Mouse (Mus musculus): ENCODE data around the gene Iqsec1. TPM values are rescaled to one million over a fixed set of nuclear protein-coding genes. Genes with fewer than 3 reads are reported as not detected.

Gene Iqsec1
- polyA plus RNA-seq, 1 experiment = 90.9 TPM

- no peaks in the 10 kb centered on the region for H3K9me3 ChIP-seq
- no peaks in the 10 kb centered on the region for H3K27me3 ChIP-seq (replicated peaks)
- peaks cover 42% of the 10 kb centered on the region for H3K36me3 ChIP-seq (replicated peaks; ENCODE audit: low read length)
- peaks cover 94% of the 10 kb centered on the region for H3K4me1 ChIP-seq
- TF ChIP-seq GATA1 (IDR thresholded peaks at IDR 0.05; ENCODE audit: borderline replicate concordance, low read length) = no peak
- TF ChIP-seq FLI1 (IDR thresholded peaks at IDR 0.05; ENCODE audit: low read length) = no peak
- peak overlapping the region; percentile 10 for H3K4me3 ChIP-seq (replicated peaks)
Measured at GRCm38 (mm10) chr6:90621584-90621890, 366.9 kb downstream of the Iqsec1 start.

GRCm38 (mm10) chr6:90620791-90621583, 367.5 kb downstream of the Iqsec1 start:
- H3K4me1 ChIP-seq = peaks cover 97% of the 10 kb centered on the region
- H3K36me3 ChIP-seq (replicated peaks; ENCODE audit: low read length) = peaks cover 38% of the 10 kb centered on the region
- H3K4me3 ChIP-seq (replicated peaks) = peak overlapping the region; percentile 48
- H3K27me3 ChIP-seq (replicated peaks) = no peaks in the 10 kb centered on the region
- H3K9me3 ChIP-seq = no peaks in the 10 kb centered on the region
- TF ChIP-seq GATA1 (IDR thresholded peaks at IDR 0.05; ENCODE audit: borderline replicate concordance, low read length) (no peak), FLI1 (IDR thresholded peaks at IDR 0.05; ENCODE audit: low read length) (no peak)

- Histone ChIP-seq H3K9me3 (no peaks in the 10 kb centered on the region), H3K36me3 (replicated peaks; ENCODE audit: low read length) (peaks cover 31% of the 10 kb centered on the region), H3K4me1 (peaks cover 100% of the 10 kb centered on the region), H3K27me3 (replicated peaks) (no peaks in the 10 kb centered on the region), H3K4me3 (replicated peaks) (peak overlapping the region; percentile 89)
- TF ChIP-seq GATA1 (IDR thresholded peaks at IDR 0.05; ENCODE audit: borderline replicate concordance, low read length) = no peak
- TF ChIP-seq FLI1 (IDR thresholded peaks at IDR 0.05; ENCODE audit: low read length) = no peak
Measured at GRCm38 (mm10) chr6:90619936-90620335, 368.5 kb downstream of the Iqsec1 start.

- TF ChIP-seq GATA1 (IDR thresholded peaks at IDR 0.05; ENCODE audit: borderline replicate concordance, low read length) (no peak), FLI1 (IDR thresholded peaks at IDR 0.05; ENCODE audit: low read length) (no peak)
- Histone ChIP-seq H3K4me3 (replicated peaks) (peak overlapping the region; percentile 89), H3K9me3 (no peaks in the 10 kb centered on the region), H3K4me1 (peaks cover 100% of the 10 kb centered on the region), H3K27me3 (replicated peaks) (no peaks in the 10 kb centered on the region), H3K36me3 (replicated peaks; ENCODE audit: low read length) (peaks cover 33% of the 10 kb centered on the region)
Measured at GRCm38 (mm10) chr6:90618821-90619636, 369.5 kb downstream of the Iqsec1 start.

GRCm38 (mm10) chr6:90618274-90618673, 370.2 kb downstream of the Iqsec1 start:
- Histone ChIP-seq H3K9me3 (no peaks in the 10 kb centered on the region), H3K27me3 (replicated peaks) (no peaks in the 10 kb centered on the region), H3K36me3 (replicated peaks; ENCODE audit: low read length) (peaks cover 41% of the 10 kb centered on the region), H3K4me3 (replicated peaks) (peak overlapping the region; percentile 89), H3K4me1 (peaks cover 100% of the 10 kb centered on the region)
- TF ChIP-seq FLI1 (IDR thresholded peaks at IDR 0.05; ENCODE audit: low read length) (no peak), GATA1 (IDR thresholded peaks at IDR 0.05; ENCODE audit: borderline replicate concordance, low read length) (no peak)

- TF ChIP-seq GATA1 (IDR thresholded peaks at IDR 0.05; ENCODE audit: borderline replicate concordance, low read length) (no peak), FLI1 (IDR thresholded peaks at IDR 0.05; ENCODE audit: low read length) (no peak)
- peaks cover 100% of the 10 kb centered on the region for H3K4me1 ChIP-seq
- H3K27me3 ChIP-seq (replicated peaks) = no peaks in the 10 kb centered on the region
- no peaks in the 10 kb centered on the region for H3K9me3 ChIP-seq
- peaks cover 54% of the 10 kb centered on the region for H3K36me3 ChIP-seq (replicated peaks; ENCODE audit: low read length)
- peak overlapping the region; percentile 39 for H3K4me3 ChIP-seq (replicated peaks)
Measured at GRCm38 (mm10) chr6:90616481-90616880, 372.0 kb downstream of the Iqsec1 start.

GRCm38 (mm10) chr6:90615991-90616390, 372.5 kb downstream of the Iqsec1 start:
- no peak overlapping the region for H3K4me3 ChIP-seq (replicated peaks)
- H3K36me3 ChIP-seq (replicated peaks; ENCODE audit: low read length) = peaks cover 53% of the 10 kb centered on the region
- H3K4me1 ChIP-seq = peaks cover 100% of the 10 kb centered on the region
- TF ChIP-seq GATA1 (IDR thresholded peaks at IDR 0.05; ENCODE audit: borderline replicate concordance, low read length) = no peak
- TF ChIP-seq FLI1 (IDR thresholded peaks at IDR 0.05; ENCODE audit: low read length) = no peak
- H3K27me3 ChIP-seq (replicated peaks) = no peaks in the 10 kb centered on the region
- no peaks in the 10 kb centered on the region for H3K9me3 ChIP-seq

- peaks cover 50% of the 10 kb centered on the region for H3K36me3 ChIP-seq (replicated peaks; ENCODE audit: low read length)
- H3K9me3 ChIP-seq = no peaks in the 10 kb centered on the region
- H3K4me3 ChIP-seq (replicated peaks) = peak overlapping the region; percentile 40
- H3K4me1 ChIP-seq = peaks cover 96% of the 10 kb centered on the region
- H3K27me3 ChIP-seq (replicated peaks) = no peaks in the 10 kb centered on the region
- TF ChIP-seq FLI1 (IDR thresholded peaks at IDR 0.05; ENCODE audit: low read length) (no peak), GATA1 (IDR thresholded peaks at IDR 0.05; ENCODE audit: borderline replicate concordance, low read length) (no peak)
Measured at GRCm38 (mm10) chr6:90615362-90615761, 373.1 kb downstream of the Iqsec1 start.

- H3K27me3 ChIP-seq (replicated peaks) = no peaks in the 10 kb centered on the region
- peaks cover 45% of the 10 kb centered on the region for H3K36me3 ChIP-seq (replicated peaks; ENCODE audit: low read length)
- peaks cover 96% of the 10 kb centered on the region for H3K4me1 ChIP-seq
- H3K9me3 ChIP-seq = no peaks in the 10 kb centered on the region
- H3K4me3 ChIP-seq (replicated peaks) = no peak overlapping the region
- TF ChIP-seq GATA1 (IDR thresholded peaks at IDR 0.05; ENCODE audit: borderline replicate concordance, low read length) (no peak), FLI1 (IDR thresholded peaks at IDR 0.05; ENCODE audit: low read length) (no peak)
Measured at GRCm38 (mm10) chr6:90613277-90613676, 375.2 kb downstream of the Iqsec1 start.

- TF ChIP-seq GATA1 (IDR thresholded peaks at IDR 0.05; ENCODE audit: borderline replicate concordance, low read length) (no peak), FLI1 (IDR thresholded peaks at IDR 0.05; ENCODE audit: low read length) (no peak)
- no peak overlapping the region for H3K4me3 ChIP-seq (replicated peaks)
- H3K36me3 ChIP-seq (replicated peaks; ENCODE audit: low read length) = peaks cover 42% of the 10 kb centered on the region
- H3K27me3 ChIP-seq (replicated peaks) = no peaks in the 10 kb centered on the region
- peaks cover 96% of the 10 kb centered on the region for H3K4me1 ChIP-seq
- H3K9me3 ChIP-seq = no peaks in the 10 kb centered on the region
Measured at GRCm38 (mm10) chr6:90610248-90610647, 378.2 kb downstream of the Iqsec1 start.

Measured in megakaryocyte, embryonic 14.5 days (primary cell).